Mouse (Mus musculus): ENCODE results near the gene Slc22a20. TPM values are rescaled to one million over a fixed set of nuclear protein-coding genes. Genes with fewer than 3 reads are reported as not detected.

Slc22a20 gene
- total RNA-seq, 2 experiments from 2014 or later = not detected

GRCm38 (mm10) chr19:5954031-5954710 is 31.8 kb downstream of the Slc22a20 start:
- no peak for ATAC-seq (replicated peaks; ENCODE audit: low FRiP score, poor library complexity, severe bottlenecking)

GRCm38 (mm10) chr19:5953201-5953770 is 32.7 kb downstream of the Slc22a20 start:
- no peak for ATAC-seq (replicated peaks; ENCODE audit: low FRiP score, poor library complexity, severe bottlenecking)

GRCm38 (mm10) chr19:5952071-5952691 is 33.8 kb downstream of the Slc22a20 start:
- no peak for ATAC-seq (replicated peaks; ENCODE audit: low FRiP score, poor library complexity, severe bottlenecking)

- no peak for ATAC-seq (replicated peaks; ENCODE audit: low FRiP score, poor library complexity, severe bottlenecking)
Measured at GRCm38 (mm10) chr19:5951631-5952030, 34.3 kb downstream of the Slc22a20 start.

GRCm38 (mm10) chr19:5950218-5950617 is 35.7 kb downstream of the Slc22a20 start:
- no peak for ATAC-seq (replicated peaks; ENCODE audit: low FRiP score, poor library complexity, severe bottlenecking)

GRCm38 (mm10) chr19:5945891-5946290 is 40.1 kb downstream of the Slc22a20 start:
- no peak for ATAC-seq (replicated peaks; ENCODE audit: low FRiP score, poor library complexity, severe bottlenecking)

- no peak for ATAC-seq (replicated peaks; ENCODE audit: low FRiP score, poor library complexity, severe bottlenecking)
Measured at GRCm38 (mm10) chr19:5945027-5945426, 40.9 kb downstream of the Slc22a20 start.

- ATAC-seq (replicated peaks; ENCODE audit: low FRiP score, poor library complexity, severe bottlenecking) = no peak
Measured at GRCm38 (mm10) chr19:5944145-5944544, 41.8 kb downstream of the Slc22a20 start.

- ATAC-seq (replicated peaks; ENCODE audit: low FRiP score, poor library complexity, severe bottlenecking) = no peak
Measured at GRCm38 (mm10) chr19:5943404-5943803, 42.5 kb downstream of the Slc22a20 start.

- no peak for ATAC-seq (replicated peaks; ENCODE audit: low FRiP score, poor library complexity, severe bottlenecking)
Measured at GRCm38 (mm10) chr19:5942581-5942980, 43.4 kb downstream of the Slc22a20 start.

- no peak for ATAC-seq (replicated peaks; ENCODE audit: low FRiP score, poor library complexity, severe bottlenecking)
Measured at GRCm38 (mm10) chr19:5940656-5941055, 45.3 kb downstream of the Slc22a20 start.

GRCm38 (mm10) chr19:5940173-5940572 is 45.8 kb downstream of the Slc22a20 start:
- ATAC-seq (replicated peaks; ENCODE audit: low FRiP score, poor library complexity, severe bottlenecking) = no peak

GRCm38 (mm10) chr19:5939715-5940114 is 46.2 kb downstream of the Slc22a20 start:
- no peak for ATAC-seq (replicated peaks; ENCODE audit: low FRiP score, poor library complexity, severe bottlenecking)

- no peak for ATAC-seq (replicated peaks; ENCODE audit: low FRiP score, poor library complexity, severe bottlenecking)
Measured at GRCm38 (mm10) chr19:5938516-5938915, 47.4 kb downstream of the Slc22a20 start.

GRCm38 (mm10) chr19:5937836-5938406 is 48.0 kb downstream of the Slc22a20 start:
- peak; percentile 90 for ATAC-seq (replicated peaks; ENCODE audit: low FRiP score, poor library complexity, severe bottlenecking)

- ATAC-seq (replicated peaks; ENCODE audit: low FRiP score, poor library complexity, severe bottlenecking) = no peak
Measured at GRCm38 (mm10) chr19:5937095-5937835, 48.7 kb downstream of the Slc22a20 start.

- no peak for ATAC-seq (replicated peaks; ENCODE audit: low FRiP score, poor library complexity, severe bottlenecking)
Measured at GRCm38 (mm10) chr19:5935691-5936090, 50.3 kb downstream of the Slc22a20 start.

GRCm38 (mm10) chr19:5935266-5935665 is 50.7 kb downstream of the Slc22a20 start:
- no peak for ATAC-seq (replicated peaks; ENCODE audit: low FRiP score, poor library complexity, severe bottlenecking)

- no peak for ATAC-seq (replicated peaks; ENCODE audit: low FRiP score, poor library complexity, severe bottlenecking)
Measured at GRCm38 (mm10) chr19:5929634-5930596, 56.0 kb downstream of the Slc22a20 start.
